Mouse (Mus musculus) forebrain, embryonic 10.5 days (tissue): ENCODE results near the gene Cmtm8. TPM values are rescaled to one million over a fixed set of nuclear protein-coding genes. Genes with fewer than 3 reads are reported as not detected.

Source experiments
- DNase-seq: peaks from one replicate; pipeline ENCODE4 v3.0.0-alpha.2; 2017; ENCODE audit warnings: low spot score; ENCODE audit errors: extremely low spot score
- H3K27ac ChIP-seq: fragments of 300-500 bp; sonication (generic); 2 replicates; pipeline ENCODE4 v1.5.1; 2016; ENCODE audit warnings: mild to moderate bottlenecking
- H3K27me3 ChIP-seq: fragments of 300-500 bp; sonication (generic); 2 replicates; pipeline ENCODE4 v1.6.1; 2016; ENCODE audit warnings: mild to moderate bottlenecking; ENCODE audit not compliant: poor library complexity, severe bottlenecking
- H3K36me3 ChIP-seq: fragments of 300-500 bp; sonication (generic); replicated peaks from 2 replicates; pipeline ENCODE4 v1.6.1; 2016; ENCODE audit warnings: mild to moderate bottlenecking, moderate library complexity
- H3K4me1 ChIP-seq: fragments of 300-500 bp; sonication (generic); 2 replicates; pipeline ENCODE4 v1.6.1; 2016
- H3K4me3 ChIP-seq: fragments of 300-500 bp; sonication (generic); 2 replicates; pipeline ENCODE4 v1.5.1; 2016; ENCODE audit warnings: mild to moderate bottlenecking, moderate library complexity
- H3K9me3 ChIP-seq: fragments of 300-500 bp; sonication (generic); 2 replicates; pipeline ENCODE4 v1.6.1; 2016; ENCODE audit warnings: mild to moderate bottlenecking, moderate library complexity
- WGBS: fragments of 180-500 bp; shearing (Covaris S2); methylation state at CpG from one replicate; pipeline ENCODE4 v1.1.7; 2016; 5-methylcytosine and 5-hydroxymethylcytosine counted together
- polyA plus RNA-seq: library from polyadenylated mRNA; unstranded; fragments of >200 nt; fragmentation: Nextera tagmentation; extraction: Ambion mirVana; gene quantifications from 2 replicates; pipeline ENCODE4 v1.2.1, GENCODE M21; 2016

The Cmtm8 gene
- 22.8 and 23.0 TPM in 2 replicates for polyA plus RNA-seq

DNA sequence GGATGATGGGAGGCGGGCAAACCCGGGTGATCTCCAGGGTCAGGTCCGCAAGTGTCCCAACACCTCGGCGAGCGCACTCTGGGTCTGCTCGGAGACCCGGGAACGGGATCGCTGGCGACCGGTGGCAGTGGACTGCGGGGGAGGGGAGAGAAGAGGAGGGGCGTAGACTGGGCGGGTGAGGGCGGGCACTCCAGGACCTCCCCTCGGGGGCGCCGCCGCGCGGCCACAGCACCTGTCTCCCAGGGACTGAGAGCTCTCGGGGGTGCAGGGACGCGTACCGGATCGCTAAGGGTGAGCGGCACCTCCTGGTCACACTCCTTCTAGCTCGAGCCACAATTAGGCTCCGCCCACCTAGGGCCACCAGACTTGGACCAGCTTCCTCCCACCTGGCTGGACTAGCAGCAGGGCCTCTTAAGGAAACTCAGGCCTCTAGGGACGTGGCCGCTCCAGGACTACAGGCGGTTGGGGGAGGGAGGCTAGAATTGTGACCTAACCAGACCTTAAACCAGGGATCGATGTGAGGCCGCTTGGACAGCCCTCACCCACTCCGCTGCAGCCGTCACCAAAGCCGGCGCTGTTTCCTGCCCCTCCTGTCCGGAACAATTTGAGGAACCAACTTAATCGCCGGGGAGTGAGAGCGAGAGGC lies at the start of gene Cmtm8:
Gene Cmtm8, minus strand, starts transcription at position 140 of the 646 bp plus-strand sequence.
- under 1% methylated on average over 38 of the region's 43 CpGs for WGBS
- Histone ChIP-seq H3K4me1 (peaks cover 23% of the 10 kb centered on the region), H3K9me3 (no peaks in the 10 kb centered on the region), H3K36me3 (no peaks in the 10 kb centered on the region; the same call in 1 of the 2 replicates), H3K27ac (peak within 1 kb of the TSS; percentile 85), H3K27me3 (peaks cover 41% of the 10 kb centered on the region), H3K4me3 (peak within 1 kb of the TSS; percentile 82)
- DNase-seq = peak; percentile 70

- no peak for DNase-seq
- H3K9me3 ChIP-seq = peaks cover 4% of the 10 kb centered on the region; the same call in 1 of the 2 replicates
- H3K4me1 ChIP-seq = no peaks in the 10 kb centered on the region
- H3K27ac ChIP-seq = no peak overlapping the region
- H3K27me3 ChIP-seq = no peaks in the 10 kb centered on the region
- no peaks in the 10 kb centered on the region for H3K36me3 ChIP-seq
- 92% methylated on average over 11 of the region's 11 CpGs for WGBS
- no peak overlapping the region for H3K4me3 ChIP-seq
Observed at GRCm38 (mm10) chr9:114892974-114893373, 49.0 kb upstream of the Cmtm8 start.

DNA sequence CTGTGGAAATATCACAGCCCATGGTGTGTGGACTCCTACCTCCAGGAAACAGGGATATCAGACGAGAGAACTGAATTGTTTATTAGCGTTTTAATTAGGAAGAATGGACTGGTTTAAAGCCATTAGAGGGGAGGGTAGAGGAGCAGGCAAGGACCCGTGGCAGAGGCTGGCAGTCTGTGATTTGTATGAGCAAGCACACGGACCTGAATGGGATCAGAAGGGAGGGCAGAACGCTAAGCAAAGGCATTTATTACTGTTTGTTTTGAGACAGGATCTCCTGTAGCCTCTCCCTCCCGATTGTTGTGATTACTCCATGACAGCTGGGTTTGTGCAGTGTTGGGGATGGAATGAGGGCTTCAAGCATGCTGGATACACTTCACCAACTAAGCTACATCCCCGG lies 46.4 kb upstream of the Cmtm8 start:
- DNase-seq = no peak
- Histone ChIP-seq H3K4me3 (no peak overlapping the region), H3K27me3 (no peaks in the 10 kb centered on the region), H3K36me3 (no peaks in the 10 kb centered on the region), H3K27ac (no peak overlapping the region), H3K4me1 (peaks cover 7% of the 10 kb centered on the region; the same call in 1 of the 2 replicates), H3K9me3 (peaks cover 4% of the 10 kb centered on the region; the same call in 1 of the 2 replicates)
- WGBS = 73% methylated on average over 7 of the region's 7 CpGs

GRCm38 (mm10) chr9:114888856-114889407 lies 45.0 kb upstream of the Cmtm8 start:
- no peak for DNase-seq

DNA sequence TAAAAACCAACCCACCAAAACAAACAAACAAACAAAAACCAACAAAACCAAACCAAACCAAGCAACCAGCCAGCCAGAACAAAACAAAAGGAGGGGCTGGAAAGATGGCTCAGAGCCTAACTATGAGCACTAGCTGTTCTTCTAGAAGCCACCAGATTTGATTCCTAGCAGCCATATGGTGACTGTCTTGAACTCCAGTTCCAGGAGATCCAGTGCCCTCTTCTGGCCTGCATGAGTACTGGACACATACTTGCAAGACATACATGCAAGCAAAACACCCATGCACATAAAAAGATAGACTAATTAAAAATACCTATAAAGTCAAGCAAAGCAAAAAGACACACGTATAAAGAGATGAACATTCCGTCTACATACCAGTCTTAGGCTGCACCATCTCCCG lies 43.7 kb upstream of the Cmtm8 start:
- Histone ChIP-seq H3K4me1 (peaks cover 7% of the 10 kb centered on the region; the same call in 1 of the 2 replicates), H3K36me3 (no peaks in the 10 kb centered on the region), H3K27ac (no peak overlapping the region), H3K4me3 (no peak overlapping the region), H3K9me3 (peaks cover 2% of the 10 kb centered on the region; the same call in 1 of the 2 replicates), H3K27me3 (no peaks in the 10 kb centered on the region)
- peak; percentile 22 for DNase-seq
- 91% methylated on average over 3 of the region's 3 CpGs for whole genome bisulfite sequencing

More at GRCm38 (mm10) chr9:114888856-114889407, 45.0 kb upstream of the Cmtm8 start:
- no peak overlapping the region for H3K4me3 ChIP-seq
- no peaks in the 10 kb centered on the region for H3K36me3 ChIP-seq
- H3K27me3 ChIP-seq = no peaks in the 10 kb centered on the region
- H3K4me1 ChIP-seq = peaks cover 7% of the 10 kb centered on the region; the same call in 1 of the 2 replicates
- H3K9me3 ChIP-seq = no peaks in the 10 kb centered on the region; the same call in 1 of the 2 replicates
- H3K27ac ChIP-seq = no peak overlapping the region
- WGBS = 86% methylated on average over 5 of the region's 5 CpGs

DNA sequence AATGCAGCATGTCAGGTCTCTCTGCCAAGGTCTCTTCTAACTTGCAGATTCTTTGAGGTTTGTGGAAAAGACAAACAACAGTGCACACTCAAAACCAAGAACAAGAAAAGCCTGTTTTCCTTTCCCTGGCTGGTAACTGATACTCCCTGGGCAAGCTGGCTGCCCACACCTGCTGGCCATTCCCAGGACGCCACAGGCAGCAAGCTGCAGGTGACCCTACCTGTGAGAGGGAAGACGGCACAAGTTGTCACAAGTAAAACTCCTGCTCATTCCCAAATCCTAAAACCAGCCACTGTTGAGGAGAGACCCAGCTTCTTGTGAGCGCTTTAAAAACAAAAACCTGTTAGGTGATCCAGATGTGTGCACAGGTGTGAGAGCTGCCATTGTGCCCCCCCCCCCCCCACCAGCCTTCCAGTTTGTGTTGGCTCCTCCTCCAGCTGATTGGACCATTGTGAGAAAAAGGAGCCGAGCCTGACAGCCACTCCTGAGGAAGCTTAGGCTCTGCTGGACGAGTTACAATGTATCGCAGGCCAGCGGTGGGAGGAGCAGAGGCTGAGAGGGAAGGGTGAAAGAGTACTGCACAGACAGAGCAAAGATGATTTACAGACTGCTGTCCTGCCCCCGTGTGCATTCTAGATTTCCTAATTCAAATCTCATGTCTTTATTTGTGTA lies 42.2 kb upstream of the Cmtm8 start:
- Histone ChIP-seq H3K36me3 (no peaks in the 10 kb centered on the region), H3K27ac (no peak overlapping the region), H3K9me3 (peaks cover 3% of the 10 kb centered on the region; the same call in 1 of the 2 replicates), H3K27me3 (no peaks in the 10 kb centered on the region), H3K4me3 (no peak overlapping the region), H3K4me1 (peaks cover 7% of the 10 kb centered on the region; the same call in 1 of the 2 replicates)
- no peak for DNase-seq
- WGBS = 22% methylated on average over 8 of the region's 8 CpGs

DNA sequence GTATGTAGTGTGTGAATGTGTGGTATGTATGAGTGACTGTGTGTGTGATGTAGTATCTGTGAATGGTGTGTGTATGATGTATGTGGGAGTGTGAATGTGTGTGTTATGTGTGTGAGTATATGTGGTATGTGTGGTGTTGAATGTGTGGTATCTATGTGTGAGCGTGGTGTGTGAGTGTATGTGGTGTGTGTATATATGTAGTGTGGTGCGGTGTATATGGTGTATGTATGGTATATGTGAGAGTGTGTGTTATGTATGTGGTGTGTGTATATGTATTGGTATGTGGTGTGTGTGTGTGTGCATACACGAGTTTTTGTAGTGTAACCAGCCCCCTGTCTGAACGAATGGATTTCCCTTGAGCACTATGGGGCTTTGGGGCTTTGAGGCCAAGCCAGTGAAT lies 41.6 kb upstream of the Cmtm8 start:
- DNase-seq = no peak
- Histone ChIP-seq H3K27ac (no peak overlapping the region), H3K4me1 (peaks cover 7% of the 10 kb centered on the region; the same call in 1 of the 2 replicates), H3K4me3 (no peak overlapping the region), H3K27me3 (no peaks in the 10 kb centered on the region), H3K36me3 (no peaks in the 10 kb centered on the region), H3K9me3 (peaks cover 3% of the 10 kb centered on the region; the same call in 1 of the 2 replicates)
- WGBS = 85% methylated on average over 4 of the region's 4 CpGs

GRCm38 (mm10) chr9:114881977-114882376 lies 38.0 kb upstream of the Cmtm8 start:
- 90% methylated on average over 2 of the region's 2 CpGs for WGBS

GRCm38 (mm10) chr9:114855327-114855726 lies 11.4 kb upstream of the Cmtm8 start:
- Histone ChIP-seq H3K27ac (no peak overlapping the region), H3K36me3 (no peaks in the 10 kb centered on the region), H3K4me1 (peaks cover 3% of the 10 kb centered on the region; the same call in 1 of the 2 replicates), H3K4me3 (no peak overlapping the region), H3K27me3 (no peaks in the 10 kb centered on the region), H3K9me3 (no peaks in the 10 kb centered on the region)
- DNase-seq = no peak
- WGBS = 85% methylated on average over 11 of the region's 11 CpGs

More at GRCm38 (mm10) chr9:114881977-114882376, 38.0 kb upstream of the Cmtm8 start:
- Histone ChIP-seq H3K4me3 (no peak overlapping the region), H3K36me3 (no peaks in the 10 kb centered on the region), H3K4me1 (peaks cover 7% of the 10 kb centered on the region; the same call in 1 of the 2 replicates), H3K9me3 (peaks cover 3% of the 10 kb centered on the region; the same call in 1 of the 2 replicates), H3K27ac (no peak overlapping the region), H3K27me3 (no peaks in the 10 kb centered on the region)
- no peak for DNase-seq

GRCm38 (mm10) chr9:114854686-114855085 lies 10.7 kb upstream of the Cmtm8 start:
- H3K36me3 ChIP-seq = no peaks in the 10 kb centered on the region
- peaks cover 3% of the 10 kb centered on the region; the same call in 1 of the 2 replicates for H3K4me1 ChIP-seq
- no peak for DNase-seq
- H3K27ac ChIP-seq = no peak overlapping the region
- no peaks in the 10 kb centered on the region for H3K27me3 ChIP-seq
- no peaks in the 10 kb centered on the region for H3K9me3 ChIP-seq
- WGBS = 73% methylated on average over 9 of the region's 9 CpGs
- no peak overlapping the region for H3K4me3 ChIP-seq

DNA sequence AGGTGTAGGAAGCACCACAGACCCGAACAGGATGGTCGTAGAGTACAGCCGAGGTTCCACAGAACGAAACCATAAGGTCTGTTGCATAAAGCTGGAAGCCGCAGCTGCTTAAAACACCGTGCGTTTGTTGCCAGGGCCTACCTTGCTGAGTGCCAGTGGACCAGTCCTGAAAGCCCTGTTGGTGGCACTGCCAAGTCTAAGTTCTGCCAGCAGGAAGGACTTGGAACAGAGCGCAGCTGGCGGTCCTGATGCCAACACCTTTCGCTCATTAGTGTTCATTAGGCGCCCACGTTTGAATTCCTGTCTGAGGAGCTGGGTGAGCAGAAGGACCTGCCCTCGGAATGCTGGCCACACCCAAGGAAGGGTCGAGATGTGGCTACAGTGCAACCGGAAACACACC lies 9.4 kb upstream of the Cmtm8 start:
- 89% methylated on average over 15 of the region's 15 CpGs for WGBS
- H3K9me3 ChIP-seq = no peaks in the 10 kb centered on the region
- H3K36me3 ChIP-seq = no peaks in the 10 kb centered on the region
- H3K27ac ChIP-seq = no peak overlapping the region
- H3K4me3 ChIP-seq = no peak overlapping the region
- no peaks in the 10 kb centered on the region for H3K27me3 ChIP-seq
- DNase-seq = no peak
- peaks cover 3% of the 10 kb centered on the region; the same call in 1 of the 2 replicates for H3K4me1 ChIP-seq

DNA sequence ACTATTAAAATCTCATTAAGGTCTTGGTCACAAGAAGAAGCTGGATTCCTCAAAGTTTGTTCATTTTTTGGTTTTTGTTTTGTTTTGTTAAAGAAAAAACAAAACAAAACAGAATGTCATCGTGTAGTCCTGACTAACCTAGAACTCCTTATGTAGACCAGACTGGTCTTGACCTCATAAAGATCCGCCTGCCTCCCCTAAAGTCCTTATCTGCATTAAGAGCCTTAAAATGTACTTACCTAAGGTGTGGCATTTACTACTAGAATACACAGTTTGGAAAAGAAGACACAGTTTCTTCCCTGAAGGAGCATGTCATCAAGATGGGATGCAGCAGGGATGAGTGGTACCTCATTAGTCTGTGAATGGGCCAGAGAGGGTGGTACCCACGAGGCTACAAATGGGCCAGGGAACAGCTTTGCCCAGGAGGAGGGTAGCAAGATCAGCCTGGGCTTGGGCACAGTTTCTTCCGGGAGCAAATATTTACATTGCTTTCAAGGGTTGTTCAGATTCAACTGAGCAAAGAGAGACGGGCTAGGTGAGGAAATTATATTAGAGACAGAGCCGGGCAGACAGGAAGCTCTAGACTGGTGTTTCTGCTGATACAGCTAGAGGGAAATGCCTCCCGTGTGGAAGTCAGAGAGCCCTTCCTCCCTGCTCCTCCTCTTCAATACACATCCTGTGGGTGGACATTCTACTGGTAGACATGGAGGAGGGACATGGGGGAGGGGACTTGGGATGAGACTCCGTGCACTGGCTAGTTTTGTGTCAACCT lies 7.6 kb upstream of the Cmtm8 start:
- no peak for DNase-seq
- no peak overlapping the region for H3K27ac ChIP-seq
- WGBS = 78% methylated on average over 8 of the region's 8 CpGs

More for the DNA sequence above, 7.6 kb upstream of the Cmtm8 start:
- Histone ChIP-seq H3K36me3 (no peaks in the 10 kb centered on the region), H3K9me3 (no peaks in the 10 kb centered on the region), H3K4me3 (no peak overlapping the region), H3K4me1 (peaks cover 3% of the 10 kb centered on the region; the same call in 1 of the 2 replicates), H3K27me3 (no peaks in the 10 kb centered on the region)
